Mouse (Mus musculus): ENCODE results near the gene Best3.

- TF ChIP-seq EP300 (optimal IDR thresholded peaks at IDR 0.05) = no peak
- TF ChIP-seq CTCF (IDR thresholded peaks at IDR 0.05; ENCODE audit: low read depth) = no peak
Measured at GRCm38 (mm10) chr10:117062894-117063253, 76.8 kb downstream of the Best3 start.
